Mouse (Mus musculus): ENCODE data around the gene Tedc2. TPM values are rescaled to one million over a fixed set of nuclear protein-coding genes. Genes with fewer than 3 reads are reported as not detected.

The Tedc2 gene
- total RNA-seq, 2 experiments from 2014 or later, result 5.6 to 6.8 TPM

Other genes starting within 250 kb of the Tedc2 start
- not detected in 2 replicates for gene Prss30, start 240.3 kb downstream of the Tedc2 start, total RNA-seq (2015; ENCODE audit: low replicate concordance)
- gene Prss30, start 240.3 kb downstream of the Tedc2 start, total RNA-seq (2017; ENCODE audit: low replicate concordance), result not detected in 2 replicates
- gene Prss22, start 222.8 kb downstream of the Tedc2 start, total RNA-seq (2015; ENCODE audit: low replicate concordance), result not detected in 2 replicates
- not detected in 2 replicates for gene Prss22, start 222.8 kb downstream of the Tedc2 start, total RNA-seq (2017; ENCODE audit: low replicate concordance)
- gene Prss27, start 182.7 kb downstream of the Tedc2 start, total RNA-seq (2015; ENCODE audit: low replicate concordance), result not detected in 2 replicates
- gene Prss27, start 182.7 kb downstream of the Tedc2 start, total RNA-seq (2017; ENCODE audit: low replicate concordance), result not detected in 2 replicates
- gene Kctd5, start 147.4 kb downstream of the Tedc2 start, total RNA-seq (2015; ENCODE audit: low replicate concordance), result 6.5 and 11.5 TPM in 2 replicates
- 4.3 and 8.1 TPM in 2 replicates for gene Kctd5, start 147.4 kb downstream of the Tedc2 start, total RNA-seq (2017; ENCODE audit: low replicate concordance)
- 24.0 and 25.7 TPM in 2 replicates for gene Pdpk1, start 69.9 kb downstream of the Tedc2 start, total RNA-seq (2015; ENCODE audit: low replicate concordance)
- 24.8 and 30.8 TPM in 2 replicates for gene Pdpk1, start 69.9 kb downstream of the Tedc2 start, total RNA-seq (2017; ENCODE audit: low replicate concordance)
- gene Amdhd2, start 57.1 kb downstream of the Tedc2 start, total RNA-seq (2015; ENCODE audit: low replicate concordance), result 3.3 and 12.5 TPM in 2 replicates
- 11.0 and 15.1 TPM in 2 replicates for gene Amdhd2, start 57.1 kb downstream of the Tedc2 start, total RNA-seq (2017; ENCODE audit: low replicate concordance)
- 160 and 166 TPM in 2 replicates for gene Atp6v0c, start 51.1 kb downstream of the Tedc2 start, total RNA-seq (2015; ENCODE audit: low replicate concordance)
- gene Atp6v0c, start 51.1 kb downstream of the Tedc2 start, total RNA-seq (2017; ENCODE audit: low replicate concordance), result 53.8 and 97.7 TPM in 2 replicates
- 2.3 TPM in 2 replicates for gene Tbc1d24, start 15.3 kb downstream of the Tedc2 start, total RNA-seq (2015; ENCODE audit: low replicate concordance)
- gene Tbc1d24, start 15.3 kb downstream of the Tedc2 start, total RNA-seq (2017; ENCODE audit: low replicate concordance), result 0.98 and 1.6 TPM in 2 replicates
- gene Ntn3, start 11.3 kb downstream of the Tedc2 start, total RNA-seq (2015; ENCODE audit: low replicate concordance), result not detected in 2 replicates
- not detected in 2 replicates for gene Ntn3, start 11.3 kb downstream of the Tedc2 start, total RNA-seq (2017; ENCODE audit: low replicate concordance)
- 16.1 and 24.7 TPM in 2 replicates for gene Ccnf, start 30.6 kb upstream of the Tedc2 start, total RNA-seq (2015; ENCODE audit: low replicate concordance)
- 42.2 and 65.5 TPM in 2 replicates for gene Ccnf, start 30.6 kb upstream of the Tedc2 start, total RNA-seq (2017; ENCODE audit: low replicate concordance)
- not detected in 2 replicates for gene Abca17, start 130.2 kb upstream of the Tedc2 start, total RNA-seq (2015; ENCODE audit: low replicate concordance)
- gene Abca17, start 130.2 kb upstream of the Tedc2 start, total RNA-seq (2017; ENCODE audit: low replicate concordance), result not detected in 2 replicates
- 7.3 and 16.1 TPM in 2 replicates for gene Abca3, start 131.1 kb upstream of the Tedc2 start, total RNA-seq (2015; ENCODE audit: low replicate concordance)
- 11.1 and 14.8 TPM in 2 replicates for gene Abca3, start 131.1 kb upstream of the Tedc2 start, total RNA-seq (2017; ENCODE audit: low replicate concordance)
- 38.7 and 42.8 TPM in 2 replicates for gene Rnps1, start 193.7 kb upstream of the Tedc2 start, total RNA-seq (2015; ENCODE audit: low replicate concordance)
- 43.6 and 43.7 TPM in 2 replicates for gene Rnps1, start 193.7 kb upstream of the Tedc2 start, total RNA-seq (2017; ENCODE audit: low replicate concordance)
- gene Eci1, start 205.8 kb upstream of the Tedc2 start, total RNA-seq (2015; ENCODE audit: low replicate concordance), result 2.7 and 5.4 TPM in 2 replicates
- gene Eci1, start 205.8 kb upstream of the Tedc2 start, total RNA-seq (2017; ENCODE audit: low replicate concordance), result 4.3 and 15.3 TPM in 2 replicates
- gene Dnase1l2, start 222.3 kb upstream of the Tedc2 start, total RNA-seq (2015; ENCODE audit: low replicate concordance), result 2.1 TPM in 1 of 2 replicates, not detected in the other
- 0.85 and 5.6 TPM in 2 replicates for gene Dnase1l2, start 222.3 kb upstream of the Tedc2 start, total RNA-seq (2017; ENCODE audit: low replicate concordance)
- gene E4f1, start 249.5 kb upstream of the Tedc2 start, total RNA-seq (2015; ENCODE audit: low replicate concordance), result 15.0 and 20.9 TPM in 2 replicates
- gene E4f1, start 249.5 kb upstream of the Tedc2 start, total RNA-seq (2017; ENCODE audit: low replicate concordance), result 13.4 and 14.1 TPM in 2 replicates
- 14.2 and 20.2 TPM in 2 replicates for gene Pgp, start 249.5 kb upstream of the Tedc2 start, total RNA-seq (2015; ENCODE audit: low replicate concordance)
- 6.1 and 8.1 TPM in 2 replicates for gene Pgp, start 249.5 kb upstream of the Tedc2 start, total RNA-seq (2017; ENCODE audit: low replicate concordance)

All from erythroblast, adult 5-6 weeks (primary cell).